Mouse (Mus musculus) limb, embryonic 15.5 days (tissue): ENCODE measurements around the gene Sema4d. TPM values are rescaled to one million over a fixed set of nuclear protein-coding genes. Genes with fewer than 3 reads are reported as not detected.
"Not testable (repeated sequence)": the region's sequence is repeated elsewhere in the genome, so short reads cannot be mapped to it uniquely, and the experiment has no call there.

Source experiments
- ATAC-seq: fragments of 200-750 bp; cut with Nextera tagmentation; 2 replicates; pipeline ENCODE4 v1.8.0; 2017; ENCODE audit warnings: low read depth, moderate TSS enrichment; ENCODE audit not compliant: insufficient number of reproducible peaks, low FRiP score, low TSS enrichment
- H3K27ac ChIP-seq: fragments of 300-500 bp; sonication (generic); 2 replicates; pipeline ENCODE4 v1.5.1; 2015; ENCODE audit warnings: moderate library complexity, mild to moderate bottlenecking, inconsistent platforms
- H3K27me3 ChIP-seq: fragments of 300-500 bp; sonication (generic); 2 replicates; pipeline ENCODE4 v1.6.1; 2015; ENCODE audit warnings: inconsistent platforms
- H3K36me3 ChIP-seq: fragments of 300-500 bp; sonication (generic); 2 replicates; pipeline ENCODE4 v1.6.1; 2015; ENCODE audit warnings: inconsistent platforms
- H3K4me1 ChIP-seq: fragments of 300-500 bp; sonication (generic); 2 replicates; pipeline ENCODE4 v1.6.1; 2015; ENCODE audit warnings: inconsistent platforms
- H3K4me2 ChIP-seq: fragments of 300-500 bp; sonication (generic); 2 replicates; pipeline ENCODE4 v1.6.1; 2015; ENCODE audit warnings: mild to moderate bottlenecking, inconsistent platforms
- H3K4me3 ChIP-seq: fragments of 300-500 bp; sonication (generic); 2 replicates; pipeline ENCODE4 v1.5.1; 2015; ENCODE audit warnings: mild to moderate bottlenecking, inconsistent platforms
- H3K9ac ChIP-seq: fragments of 300-500 bp; sonication (generic); 2 replicates; pipeline ENCODE4 v1.6.1; 2015; ENCODE audit warnings: inconsistent platforms
- H3K9me3 ChIP-seq: fragments of 300-500 bp; sonication (generic); 2 replicates; pipeline ENCODE4 v1.6.1; 2016; ENCODE audit warnings: inconsistent platforms
- WGBS: fragments of 180-500 bp; shearing (Covaris S2); methylation state at CpG from one replicate; pipeline ENCODE4 v1.1.7; 2015; 5-methylcytosine and 5-hydroxymethylcytosine counted together
- polyA plus RNA-seq: library from polyadenylated mRNA; unstranded; fragments of >200 nt; fragmentation: Nextera tagmentation; extraction: Ambion mirVana; gene quantifications from 2 replicates; pipeline ENCODE4 v1.2.1, GENCODE M21; 2015

Sema4d gene
- polyA plus RNA-seq, 1 experiment from 2014 or later: 7.1 TPM

DNA sequence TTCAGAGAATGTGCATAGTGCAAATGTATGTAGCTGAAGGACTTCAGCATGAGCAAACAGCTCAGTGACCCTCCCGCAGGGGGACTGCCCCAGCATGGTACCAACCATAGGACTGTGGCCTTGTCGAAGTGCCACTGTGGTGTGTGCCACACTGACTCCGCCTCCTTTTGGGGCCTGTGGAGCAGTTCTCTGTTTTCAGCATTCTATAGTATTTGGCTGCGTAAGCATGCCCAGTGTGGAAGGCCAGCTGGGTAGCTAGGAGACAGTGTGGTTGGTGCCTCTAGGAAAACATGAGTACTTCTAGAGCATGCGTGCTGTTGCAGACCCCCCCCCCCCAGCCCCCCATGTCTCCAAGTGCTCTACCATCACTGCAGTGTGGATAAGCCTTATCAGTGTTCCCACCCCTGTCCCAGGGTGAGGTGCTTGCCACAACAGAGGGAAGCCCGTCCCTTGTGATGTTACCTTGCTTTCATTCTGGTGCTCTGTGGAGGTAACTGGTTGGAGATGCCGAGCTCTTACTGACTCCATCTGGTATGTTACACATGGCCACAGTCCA lies 115.8 kb downstream of the Sema4d start:
- Histone ChIP-seq H3K27me3 (no peaks in the 10 kb centered on the region), H3K36me3 (peaks cover 98% of the 10 kb centered on the region), H3K9ac (no peak overlapping the region), H3K4me1 (no peaks in the 10 kb centered on the region), H3K4me3 (no peak overlapping the region), H3K4me2 (no peak overlapping the region), H3K9me3 (no peaks in the 10 kb centered on the region), H3K27ac (no peak overlapping the region)
- no peak for ATAC-seq
- WGBS: 91% methylated on average over 7 of the region's 7 CpGs

- Histone ChIP-seq H3K4me2 (no peak overlapping the region), H3K9me3 (no peaks in the 10 kb centered on the region), H3K27ac (no peak overlapping the region), H3K4me3 (no peak overlapping the region), H3K36me3 (peaks cover 91% of the 10 kb centered on the region), H3K27me3 (no peaks in the 10 kb centered on the region), H3K4me1 (no peaks in the 10 kb centered on the region), H3K9ac (no peak overlapping the region)
- WGBS: 96% methylated on average over 12 of the region's 12 CpGs
- no peak for ATAC-seq
Observed at GRCm38 (mm10) chr13:51677041-51677440, 116.5 kb downstream of the Sema4d start.

DNA sequence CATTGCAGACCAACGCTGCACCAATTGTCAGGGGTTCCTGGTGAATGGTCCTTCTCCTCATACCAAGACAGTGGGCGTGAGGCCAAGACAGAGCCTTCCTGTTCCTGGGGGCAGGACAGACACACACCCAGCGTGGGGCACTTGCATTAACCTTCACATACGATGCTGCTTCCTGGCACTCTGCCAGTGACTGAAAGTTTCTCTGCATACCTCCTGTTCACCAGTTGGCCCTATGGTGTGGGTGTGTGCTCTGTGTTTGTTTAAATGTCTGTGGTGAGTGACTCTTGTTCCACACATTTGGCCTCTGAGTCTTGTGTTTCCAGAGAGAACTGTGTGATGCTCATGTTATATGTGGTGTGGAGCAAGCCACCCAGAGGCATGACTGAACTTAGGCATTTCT lies 116.9 kb downstream of the Sema4d start:
- no peak overlapping the region for H3K27ac ChIP-seq
- no peak for ATAC-seq
- H3K9ac ChIP-seq: no peak overlapping the region
- H3K36me3 ChIP-seq: peaks cover 91% of the 10 kb centered on the region
- no peaks in the 10 kb centered on the region for H3K4me1 ChIP-seq
- H3K4me3 ChIP-seq: no peak overlapping the region
- H3K9me3 ChIP-seq: no peaks in the 10 kb centered on the region
- no peaks in the 10 kb centered on the region for H3K27me3 ChIP-seq
- H3K4me2 ChIP-seq: no peak overlapping the region
- whole genome bisulfite sequencing: 62% methylated on average over 4 of the region's 4 CpGs

DNA sequence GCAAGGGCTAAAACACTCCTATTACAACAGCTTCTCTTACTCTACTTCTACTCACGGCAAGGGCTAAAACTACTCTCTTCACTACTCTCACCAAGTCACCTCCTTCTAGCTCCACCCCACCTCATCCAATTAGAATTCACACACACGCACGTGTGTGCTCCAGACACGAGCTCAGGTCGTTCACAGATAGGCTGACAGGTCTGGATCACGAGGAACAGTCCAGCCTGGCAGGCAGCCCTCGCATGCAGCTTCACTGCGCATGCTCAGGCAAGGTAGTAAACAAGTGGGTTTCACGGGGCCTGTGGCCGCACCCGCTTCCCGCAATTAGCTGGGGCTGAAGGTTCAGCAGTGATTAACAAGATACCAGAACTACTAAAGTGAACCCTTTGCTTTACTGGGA lies 125.4 kb downstream of the Sema4d start:
- not testable (repeated sequence) for H3K4me2 ChIP-seq, H3K4me1 ChIP-seq, H3K27me3 ChIP-seq, H3K4me3 ChIP-seq, ATAC-seq, H3K9me3 ChIP-seq, H3K9ac ChIP-seq, H3K27ac ChIP-seq
- WGBS: 80% methylated on average over 12 of the region's 12 CpGs
- H3K36me3 ChIP-seq: peaks cover 81% of the 10 kb centered on the region

DNA sequence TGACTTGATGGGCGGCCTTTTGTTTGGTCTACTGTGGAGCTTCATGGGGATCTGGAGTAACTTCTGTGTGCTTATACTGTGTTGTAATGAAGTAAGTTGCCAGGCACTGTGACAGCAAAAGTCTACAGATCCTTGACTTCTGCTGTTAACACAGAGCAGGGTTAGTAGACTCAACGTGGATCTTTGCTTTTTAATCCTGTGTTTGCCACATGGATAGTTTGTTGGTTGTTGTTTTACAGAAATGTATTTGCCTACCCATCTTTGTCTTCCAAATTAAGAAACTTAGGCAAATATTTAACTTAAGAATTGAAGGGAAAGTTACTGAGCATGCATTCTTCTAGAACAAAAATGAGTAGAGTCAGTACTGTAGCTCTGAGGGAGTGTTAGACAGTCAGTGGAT lies 130.0 kb downstream of the Sema4d start:
- H3K36me3 ChIP-seq: peaks cover 92% of the 10 kb centered on the region
- WGBS: 95% methylated on average over 2 of the region's 2 CpGs
- no peak overlapping the region for H3K27ac ChIP-seq
- no peaks in the 10 kb centered on the region for H3K9me3 ChIP-seq
- H3K4me3 ChIP-seq: no peak overlapping the region
- H3K4me2 ChIP-seq: no peak overlapping the region
- ATAC-seq: no peak
- H3K4me1 ChIP-seq: no peaks in the 10 kb centered on the region
- H3K9ac ChIP-seq: no peak overlapping the region
- H3K27me3 ChIP-seq: no peaks in the 10 kb centered on the region

DNA sequence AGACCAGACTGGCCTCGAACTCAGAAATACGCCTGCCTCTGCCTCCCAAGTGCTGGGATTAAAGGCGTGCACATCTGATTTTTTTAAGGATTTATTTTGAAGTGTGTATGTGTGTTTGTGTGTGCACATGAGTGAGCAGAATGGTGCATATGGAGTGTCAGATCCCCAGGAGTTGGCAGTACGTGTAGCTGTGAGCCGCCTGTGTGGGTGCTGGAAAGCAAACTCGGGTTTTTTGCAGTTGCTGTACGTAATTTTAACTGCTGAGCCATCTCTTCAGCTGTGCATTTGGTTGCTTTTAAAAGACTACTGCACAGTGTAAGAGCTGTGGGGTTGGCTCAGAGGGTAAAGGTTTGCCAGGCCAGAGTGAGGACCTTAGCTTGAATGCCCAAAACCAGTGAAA lies 134.0 kb downstream of the Sema4d start:
- 93% methylated on average over 7 of the region's 7 CpGs for WGBS

DNA sequence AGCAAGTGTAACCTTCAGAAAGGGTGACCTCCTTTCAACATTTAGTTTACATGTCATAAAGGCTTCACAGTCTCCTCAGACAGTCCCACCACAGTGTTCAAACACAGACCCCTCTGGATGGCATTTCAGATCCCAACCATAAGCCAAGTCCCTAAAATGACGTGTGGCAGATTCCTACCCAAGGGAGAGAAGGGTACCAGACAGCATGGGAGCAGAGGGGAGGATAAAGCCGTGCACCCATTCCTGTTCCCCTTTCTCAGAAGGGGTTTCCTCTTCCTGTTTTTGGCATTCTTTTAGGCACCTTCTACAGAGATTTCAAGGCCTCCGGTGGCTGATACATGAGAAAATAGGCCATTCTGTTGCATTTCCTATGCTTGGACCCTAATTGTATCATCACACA lies 135.5 kb downstream of the Sema4d start:
- ATAC-seq: no peak
- H3K4me2 ChIP-seq: no peak overlapping the region
- H3K9me3 ChIP-seq: no peaks in the 10 kb centered on the region
- no peak overlapping the region for H3K4me3 ChIP-seq
- H3K27me3 ChIP-seq: no peaks in the 10 kb centered on the region
- no peaks in the 10 kb centered on the region for H3K4me1 ChIP-seq
- 93% methylated on average over 3 of the region's 3 CpGs for WGBS
- H3K9ac ChIP-seq: no peak overlapping the region
- H3K27ac ChIP-seq: no peak overlapping the region
- H3K36me3 ChIP-seq: peaks cover 93% of the 10 kb centered on the region

More for the DNA sequence above, 134.0 kb downstream of the Sema4d start:
- H3K4me2 ChIP-seq: no peak overlapping the region
- H3K36me3 ChIP-seq: peaks cover 93% of the 10 kb centered on the region
- no peaks in the 10 kb centered on the region for H3K27me3 ChIP-seq
- H3K4me3 ChIP-seq: no peak overlapping the region
- H3K9me3 ChIP-seq: no peaks in the 10 kb centered on the region
- ATAC-seq: no peak
- H3K4me1 ChIP-seq: no peaks in the 10 kb centered on the region
- no peak overlapping the region for H3K27ac ChIP-seq
- H3K9ac ChIP-seq: no peak overlapping the region

GRCm38 (mm10) chr13:51656516-51657235 lies 136.9 kb downstream of the Sema4d start:
- no peaks in the 10 kb centered on the region for H3K27me3 ChIP-seq
- peaks cover 3% of the 10 kb centered on the region; the same call in 1 of the 2 replicates for H3K4me1 ChIP-seq
- WGBS: 93% methylated on average over 13 of the region's 13 CpGs
- H3K36me3 ChIP-seq: peaks cover 85% of the 10 kb centered on the region
- no peak overlapping the region for H3K4me2 ChIP-seq
- no peak overlapping the region for H3K9ac ChIP-seq
- H3K27ac ChIP-seq: no peak overlapping the region
- H3K9me3 ChIP-seq: no peaks in the 10 kb centered on the region
- ATAC-seq: no peak
- no peak overlapping the region for H3K4me3 ChIP-seq

DNA sequence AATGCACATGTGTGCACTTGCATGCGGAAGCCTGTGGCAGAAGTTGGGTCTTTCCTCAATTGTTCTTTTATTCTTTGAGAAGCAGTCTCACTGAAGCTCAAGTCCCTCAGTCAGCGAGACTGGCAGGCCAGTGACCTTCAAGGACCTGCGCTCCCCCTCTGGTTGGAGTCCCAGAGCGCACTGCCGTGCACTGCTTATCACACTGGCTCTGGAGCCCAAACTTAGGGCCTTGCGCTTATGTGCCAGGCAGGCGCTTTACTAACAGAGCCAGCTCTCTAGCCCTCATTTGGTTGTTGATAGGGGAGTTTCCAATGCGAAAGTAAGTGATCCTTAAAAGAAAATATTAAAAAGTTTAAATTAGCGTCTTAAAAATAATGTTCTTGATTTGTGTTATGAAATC lies 139.6 kb downstream of the Sema4d start:
- Histone ChIP-seq H3K9ac (no peak overlapping the region), H3K27me3 (no peaks in the 10 kb centered on the region), H3K36me3 (peaks cover 64% of the 10 kb centered on the region), H3K4me1 (peaks cover 11% of the 10 kb centered on the region), H3K27ac (no peak overlapping the region), H3K4me2 (no peak overlapping the region), H3K4me3 (no peak overlapping the region), H3K9me3 (no peaks in the 10 kb centered on the region)
- ATAC-seq: no peak
- WGBS: 92% methylated on average over 9 of the region's 9 CpGs

DNA sequence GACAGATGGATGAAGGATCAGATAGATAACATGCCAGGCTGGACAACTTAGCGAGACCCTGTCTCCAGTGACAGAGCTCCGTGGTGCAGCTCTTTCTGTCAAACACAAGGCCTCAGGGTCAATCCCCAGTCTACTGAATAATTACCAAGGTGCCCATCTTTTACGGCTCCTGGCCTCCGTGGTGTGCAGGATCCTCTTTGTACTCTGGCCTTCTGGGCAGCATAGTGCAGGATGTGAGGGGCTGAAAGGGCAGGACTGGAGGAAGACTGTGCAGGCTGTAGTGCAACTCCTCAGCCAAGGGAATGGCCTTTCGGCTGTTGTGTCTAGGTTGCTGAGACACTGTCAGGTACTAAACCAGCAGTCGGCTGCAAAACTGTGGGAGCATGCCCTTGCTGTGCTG lies 140.4 kb downstream of the Sema4d start:
- peaks cover 56% of the 10 kb centered on the region for H3K36me3 ChIP-seq
- WGBS: 88% methylated on average over 6 of the region's 6 CpGs

DNA sequence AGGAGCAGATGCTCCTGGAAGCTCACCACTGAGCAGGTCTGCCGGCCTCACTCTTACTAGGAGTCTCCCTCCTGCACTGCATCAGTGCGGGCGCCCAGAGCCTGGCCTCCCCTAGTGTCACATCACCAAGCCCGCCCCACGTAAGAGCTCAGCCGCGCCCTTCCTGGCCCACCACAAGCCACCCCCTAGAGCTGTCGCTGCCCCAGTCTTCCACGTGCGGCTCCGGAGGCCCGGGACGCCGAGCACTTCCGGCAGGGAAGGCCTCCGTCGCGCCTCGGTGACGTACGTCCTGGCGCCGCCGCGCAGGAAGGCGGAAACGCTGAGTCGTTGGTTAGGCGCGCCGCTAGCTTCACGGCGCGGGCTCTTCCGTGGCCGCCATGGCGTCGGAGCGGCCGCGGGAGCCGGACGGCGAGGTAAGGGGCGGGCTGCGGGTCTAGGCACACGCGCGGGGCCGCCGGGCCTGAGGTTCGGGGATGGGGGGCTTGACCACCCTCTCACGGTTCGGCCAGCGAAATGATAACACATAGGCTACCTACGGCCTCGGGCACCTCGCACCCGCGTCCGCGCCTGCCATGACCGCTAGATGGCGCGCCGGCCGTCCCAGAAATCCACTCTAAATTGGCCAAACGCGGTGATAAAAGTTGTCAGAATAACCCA lies 142.0 kb downstream of the Sema4d start, which contains the start of gene Secisbp2:
TSS of gene Secisbp2 (plus strand) at position 290 of the 657 bp plus-strand sequence.
- H3K36me3 ChIP-seq: peaks cover 39% of the 10 kb centered on the region
- H3K9me3 ChIP-seq: no peaks in the 10 kb centered on the region
- H3K27ac ChIP-seq: peak within 1 kb of the TSS; percentile 93
- H3K4me3 ChIP-seq: peak within 1 kb of the TSS; percentile 76
- no peaks in the 10 kb centered on the region for H3K27me3 ChIP-seq
- peaks cover 24% of the 10 kb centered on the region for H3K4me1 ChIP-seq
- H3K4me2 ChIP-seq: peak within 1 kb of the TSS; percentile 71
- under 1% methylated on average over 62 of the region's 69 CpGs for WGBS
- H3K9ac ChIP-seq: peak within 1 kb of the TSS; percentile 71
- ATAC-seq: peak; percentile 90

More for the DNA sequence above, 140.4 kb downstream of the Sema4d start:
- no peak for ATAC-seq
- H3K27ac ChIP-seq: no peak overlapping the region
- no peak overlapping the region for H3K9ac ChIP-seq
- no peaks in the 10 kb centered on the region for H3K27me3 ChIP-seq
- no peak overlapping the region for H3K4me2 ChIP-seq
- H3K9me3 ChIP-seq: no peaks in the 10 kb centered on the region
- H3K4me3 ChIP-seq: no peak overlapping the region
- H3K4me1 ChIP-seq: peaks cover 11% of the 10 kb centered on the region

DNA sequence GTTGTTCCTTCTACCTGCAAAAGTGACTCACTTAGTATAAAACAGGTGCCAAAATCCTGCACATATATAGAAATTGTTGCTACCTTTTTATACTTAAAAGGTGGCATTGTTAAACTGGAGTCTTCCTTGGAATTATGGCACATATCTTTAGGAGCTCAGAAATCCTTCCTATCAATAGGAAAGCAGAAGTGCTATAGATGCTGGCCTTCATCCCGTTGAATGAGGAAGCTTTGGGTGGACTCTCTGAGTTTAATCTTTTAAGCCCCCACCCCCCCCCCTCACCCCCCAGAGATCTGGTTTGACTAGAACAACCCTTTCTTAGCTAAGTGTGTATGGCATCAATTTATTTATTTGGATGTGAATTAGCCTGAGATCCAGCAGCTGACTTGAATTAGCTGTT lies 143.8 kb downstream of the Sema4d start:
- peaks cover 21% of the 10 kb centered on the region for H3K36me3 ChIP-seq
- H3K9me3 ChIP-seq: no peaks in the 10 kb centered on the region
- peaks cover 28% of the 10 kb centered on the region for H3K4me1 ChIP-seq
- no peak overlapping the region for H3K9ac ChIP-seq
- ATAC-seq: no peak
- 47% methylated on average over 1 of the region's 1 CpGs for WGBS
- H3K4me3 ChIP-seq: no peak overlapping the region
- H3K27me3 ChIP-seq: no peaks in the 10 kb centered on the region
- H3K27ac ChIP-seq: no peak overlapping the region
- no peak overlapping the region for H3K4me2 ChIP-seq
